Mouse (Mus musculus): ENCODE measurements around the gene Stap2.
A peak's percentile ranks its signal among the peaks of the same experiment; 100 is the strongest.

Gene Stap2

DNA sequence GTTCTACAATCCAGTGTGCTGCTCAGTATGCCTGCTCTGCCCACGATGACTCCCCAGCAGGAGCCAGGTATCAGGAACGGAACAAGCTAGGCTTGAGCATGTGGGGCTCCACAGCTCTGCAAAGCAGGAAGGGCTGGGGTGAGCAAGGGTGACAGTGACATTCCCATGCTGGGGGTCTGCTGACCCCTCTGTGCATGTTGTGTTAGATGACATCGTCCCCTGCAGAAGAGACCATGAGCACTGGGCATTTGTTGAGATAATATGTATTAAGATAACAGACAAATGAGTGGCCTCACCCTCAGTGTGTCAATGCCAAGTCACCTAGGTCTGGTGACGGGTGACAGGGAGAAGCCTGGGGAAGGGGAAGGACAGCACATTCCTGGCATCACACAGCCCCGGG is 19.5 kb upstream of the Stap2 start:
- DNase-seq (ENCODE audit: low spot score) = no peak

DNA sequence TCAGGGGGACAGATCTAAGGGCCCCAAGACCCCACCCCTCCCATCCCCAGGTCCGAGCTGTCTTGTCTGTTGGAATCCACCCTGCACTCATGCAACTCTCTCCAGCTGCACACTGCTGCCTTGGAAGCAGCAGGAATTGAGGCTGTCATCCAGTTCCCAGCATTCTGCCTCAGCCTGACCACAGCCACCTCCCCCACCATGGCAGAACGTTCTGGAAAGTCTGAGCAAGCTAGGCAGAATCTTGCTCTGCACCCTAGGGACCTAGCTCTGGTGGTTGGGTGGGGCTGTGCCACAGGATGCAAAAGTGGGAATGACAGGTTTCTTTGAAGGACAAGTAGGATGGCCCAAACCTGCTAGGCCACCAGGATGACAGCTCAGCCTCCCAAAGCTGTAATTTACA is 19.1 kb upstream of the Stap2 start:
- DNase-seq (ENCODE audit: low spot score) = no peak

DNA sequence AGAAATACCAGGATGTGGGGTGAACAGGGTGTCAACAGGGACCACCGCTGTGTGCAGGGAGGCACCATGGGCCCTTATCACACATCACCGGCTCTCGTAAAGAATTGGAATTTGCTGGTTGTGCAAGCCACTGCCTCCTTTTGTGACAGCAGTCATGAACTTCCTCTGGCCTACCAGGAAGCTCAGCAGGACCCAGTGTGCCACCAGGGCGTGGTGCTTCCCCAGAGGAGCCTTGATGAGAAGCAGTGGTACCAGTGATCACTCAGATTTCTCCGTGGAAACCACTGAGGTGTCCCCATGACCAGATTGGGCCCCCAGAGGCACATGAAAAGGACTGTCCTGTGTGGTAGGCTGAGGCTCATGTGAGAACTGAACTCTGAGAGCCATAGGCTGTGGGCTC is 18.0 kb upstream of the Stap2 start:
- no peak for DNase-seq (ENCODE audit: low spot score)

GRCm38 (mm10) chr17:56022989-56023290 is 17.6 kb upstream of the Stap2 start:
- no peak for DNase-seq (ENCODE audit: low spot score)

- no peak for DNase-seq (ENCODE audit: low spot score)
Measured at GRCm38 (mm10) chr17:56022131-56022988, 17.0 kb upstream of the Stap2 start.

- DNase-seq (ENCODE audit: low spot score) = no peak
Measured at GRCm38 (mm10) chr17:56021161-56021910, 16.0 kb upstream of the Stap2 start.

GRCm38 (mm10) chr17:56020400-56021084 is 15.2 kb upstream of the Stap2 start:
- no peak for DNase-seq (ENCODE audit: low spot score)

DNA sequence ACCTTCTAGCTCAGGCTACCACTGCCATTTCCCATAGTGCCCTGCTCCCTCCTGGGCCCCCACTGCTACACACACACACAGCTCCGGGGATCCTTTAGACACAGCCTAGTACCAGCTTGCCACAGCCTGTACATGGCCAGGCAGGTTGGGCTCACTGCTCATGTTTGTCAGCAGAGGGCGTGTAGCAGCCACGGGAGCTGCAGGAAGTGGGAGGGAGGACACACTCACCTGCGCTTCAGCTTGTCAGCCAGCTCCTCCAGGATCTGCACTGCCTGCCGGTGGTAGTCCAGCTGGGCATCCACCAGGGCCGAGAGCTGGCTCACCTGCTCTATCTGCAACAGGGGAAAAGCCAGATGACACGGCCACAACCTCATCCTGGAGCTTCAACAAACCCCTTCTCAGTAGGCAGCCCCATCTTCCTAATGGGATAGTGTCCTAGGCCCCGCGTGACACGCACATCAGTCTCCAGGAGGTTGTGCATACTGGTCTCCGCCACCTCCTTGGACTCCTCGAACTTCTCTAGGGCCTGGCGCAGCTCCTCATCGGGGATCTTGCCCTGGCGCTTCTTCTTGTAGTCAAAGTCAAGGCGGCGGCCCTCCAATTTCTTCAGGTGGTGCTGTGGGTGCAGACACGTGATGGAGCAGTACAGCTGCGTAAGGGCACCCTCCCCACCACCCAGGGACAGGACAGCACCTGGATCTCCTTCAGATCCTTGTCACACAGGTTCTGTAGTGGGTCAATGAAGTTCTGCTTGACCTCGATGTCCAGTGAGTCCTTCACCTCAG is 13.2 kb upstream of the Stap2 start:
- no peak for DNase-seq (ENCODE audit: low spot score)

GRCm38 (mm10) chr17:56017848-56018247 is 12.5 kb upstream of the Stap2 start:
- DNase-seq (ENCODE audit: low spot score) = no peak

- DNase-seq (ENCODE audit: low spot score) = no peak
Measured at GRCm38 (mm10) chr17:56016793-56017785, 11.7 kb upstream of the Stap2 start.

- no peak for DNase-seq (ENCODE audit: low spot score)
Measured at GRCm38 (mm10) chr17:56016382-56016781, 11.0 kb upstream of the Stap2 start.

DNA sequence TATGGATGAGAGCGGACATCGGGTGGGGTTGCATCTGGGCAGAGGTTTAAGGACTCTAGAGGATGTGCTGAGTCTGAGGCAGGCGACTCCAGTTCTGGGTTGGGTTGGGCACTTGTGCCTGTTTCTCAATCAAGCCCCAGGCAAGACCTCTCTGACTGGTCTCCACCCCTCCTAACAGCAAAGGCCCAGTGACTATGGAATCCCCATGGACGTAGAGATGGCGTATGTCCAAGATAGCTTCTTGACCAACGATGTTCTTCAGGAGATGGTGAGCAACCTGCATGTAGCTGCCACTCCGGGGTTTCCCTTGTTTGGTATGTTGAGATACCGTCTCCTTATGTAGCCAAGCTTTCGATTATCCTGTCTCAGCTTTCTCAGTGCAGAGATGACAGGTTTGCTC is 9.9 kb upstream of the Stap2 start:
- DNase-seq (ENCODE audit: low spot score) = no peak

- DNase-seq (ENCODE audit: low spot score) = no peak
Measured at GRCm38 (mm10) chr17:56011441-56011840, 6.1 kb upstream of the Stap2 start.

DNA sequence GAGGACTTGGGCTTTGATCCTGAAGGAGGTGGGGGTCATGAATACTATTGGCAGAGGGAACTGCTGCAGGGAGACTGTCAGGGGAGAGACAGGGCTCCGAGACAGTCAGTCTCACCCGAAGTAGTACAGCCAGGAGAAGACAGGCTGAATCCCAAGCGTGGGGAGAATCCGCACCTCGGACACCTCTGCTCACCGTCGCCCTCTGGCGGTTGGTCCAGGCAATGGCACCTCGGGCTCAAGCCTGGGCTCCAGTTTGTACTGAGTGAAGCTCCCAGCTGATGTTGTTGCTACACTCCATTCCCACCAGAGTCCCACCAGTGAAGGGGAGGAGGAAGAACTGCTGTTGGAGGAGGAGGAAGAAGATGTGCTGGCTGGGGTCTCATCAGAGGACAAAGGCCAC is 5.3 kb upstream of the Stap2 start:
- DNase-seq (ENCODE audit: low spot score) = no peak

DNA sequence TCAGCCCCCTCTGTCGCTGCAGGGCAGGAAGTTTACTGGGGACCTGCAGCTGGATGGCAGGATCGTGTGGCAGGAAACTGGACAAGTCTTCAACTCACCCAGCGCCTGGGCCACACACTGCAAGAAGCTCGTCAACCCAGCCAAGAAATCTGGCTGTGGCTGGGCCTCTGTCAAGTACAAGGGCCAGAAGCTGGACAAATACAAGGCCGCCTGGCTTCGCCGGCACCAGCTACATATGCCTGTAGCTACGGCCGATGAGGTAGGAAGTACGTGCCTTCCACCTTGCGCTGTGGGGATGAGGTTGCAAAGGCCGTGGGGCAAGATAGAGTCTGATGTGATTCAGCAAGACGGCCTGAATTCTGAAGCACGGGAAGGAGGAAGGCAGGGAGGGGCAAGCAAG is 4.9 kb upstream of the Stap2 start:
- no peak for DNase-seq (ENCODE audit: low spot score)

GRCm38 (mm10) chr17:56009962-56010240 is 4.5 kb upstream of the Stap2 start:
- DNase-seq (ENCODE audit: low spot score) = no peak

DNA sequence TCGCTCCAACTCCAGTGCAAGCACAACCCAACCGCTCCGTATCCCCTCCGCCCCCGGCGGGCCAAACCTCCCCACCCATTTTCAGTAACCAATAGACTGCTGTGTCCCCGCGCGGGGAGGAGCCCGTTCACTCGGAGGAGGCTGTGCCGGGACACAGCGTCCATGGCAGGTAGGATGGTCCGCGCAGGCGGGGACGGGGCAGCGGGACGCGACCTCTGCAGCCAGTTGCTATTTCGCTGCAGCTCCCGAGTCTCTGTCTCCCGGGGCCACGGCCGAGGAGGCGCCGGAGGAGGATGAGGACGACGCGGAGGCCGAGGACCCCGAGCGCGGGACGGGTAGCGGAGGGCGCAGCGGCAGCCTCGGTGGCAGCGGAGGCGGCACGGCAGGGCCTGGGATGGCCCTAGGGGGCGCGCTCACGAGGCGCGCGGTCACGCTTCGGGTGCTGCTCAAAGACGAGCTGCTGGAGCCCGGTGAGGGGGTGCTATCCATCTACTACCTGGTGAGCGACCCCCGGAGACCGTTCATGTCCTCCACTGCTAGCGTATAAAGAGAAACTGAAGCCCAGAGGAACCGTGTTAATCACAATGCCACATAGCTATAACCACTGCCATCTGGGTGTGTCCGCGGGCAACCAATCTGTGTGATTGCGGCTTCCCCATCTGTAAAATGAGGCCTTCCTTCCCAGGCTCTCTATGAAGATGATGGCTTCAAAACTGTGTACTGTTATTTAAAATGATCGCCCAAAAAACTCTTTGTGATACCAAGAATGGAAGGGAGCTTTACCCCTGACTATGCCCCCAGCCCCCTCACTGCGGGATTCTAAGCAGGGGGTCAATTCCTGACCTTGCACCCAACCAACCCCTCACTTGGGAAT is 3.9 kb upstream of the Stap2 start:
- peak; percentile 63 for DNase-seq (ENCODE audit: low spot score)

DNA sequence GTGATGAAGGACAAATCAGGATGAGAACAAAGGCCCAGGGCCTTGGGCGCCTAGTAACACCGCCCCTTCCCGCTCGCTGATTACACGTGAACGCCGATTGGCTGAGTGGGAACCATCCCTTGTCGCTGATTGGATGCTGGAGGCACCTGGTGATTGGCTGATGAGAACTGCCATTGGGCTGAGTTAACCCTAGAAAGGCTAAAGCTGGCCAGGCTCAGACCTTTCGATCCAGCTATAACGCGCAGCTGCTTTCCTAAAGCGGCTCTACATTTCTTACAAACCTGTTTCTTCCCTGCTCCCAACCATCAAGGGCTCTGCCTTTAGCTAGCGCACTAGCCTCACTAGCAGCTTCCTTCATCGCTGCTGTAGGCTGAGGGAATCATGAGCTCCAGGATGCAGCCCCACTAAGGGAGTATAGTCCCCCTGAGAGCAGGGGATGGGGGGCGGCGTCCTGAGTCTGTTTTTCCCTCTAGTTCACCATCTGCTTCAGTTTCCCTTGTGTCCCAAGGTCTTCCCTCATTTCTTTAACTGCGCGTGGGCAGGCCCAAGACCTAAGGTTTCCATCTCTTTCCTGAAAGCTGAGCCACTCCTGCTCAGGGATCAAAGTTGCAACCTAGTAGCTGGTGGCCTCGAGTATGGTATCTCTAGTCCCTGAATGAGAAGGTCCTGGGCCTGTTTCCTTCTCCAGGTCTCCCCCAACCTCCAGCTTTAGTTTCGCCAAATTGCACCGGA is 3.1 kb upstream of the Stap2 start:
- peak; percentile 66 for DNase-seq (ENCODE audit: low spot score)
